Mouse (Mus musculus) ES-Bruce4 (cell line): ENCODE measurements around the gene Mx1.

Experiments
- CTCF ChIP-seq: IDR thresholded peaks from one replicate; pipeline ENCODE4 v1.8.1; 2011; ENCODE audit warnings: low read depth, low read length
- POLR2A ChIP-seq: IDR thresholded peaks from one replicate; pipeline ENCODE4 v1.8.1; 2011; ENCODE audit warnings: low read length; ENCODE audit not compliant: insufficient read depth

GRCm38 (mm10) chr16:97504793-97505192 lies 42.1 kb upstream of the Mx1 start:
- no peak for TF ChIP-seq CTCF
- no peak for TF ChIP-seq POLR2A
